Mouse (Mus musculus): Measurements from ENCODE around the gene Coq10b.

GRCm38 (mm10) chr1:55075652-55076394, 23.3 kb downstream of the Coq10b start:
- TF ChIP-seq CTCF (IDR thresholded peaks at IDR 0.05; ENCODE audit: low read depth) (no peak), EP300 (IDR thresholded peaks at IDR 0.05; ENCODE audit: low read depth) (peak; percentile 92)

All from liver, postnatal 0 days (tissue).